Comparison of ENCODE assay signal across 9 mouse cellular contexts in genomic region chr5:136810539-136811374, GRCm38 (mm10).
DNase-seq lines count a peak whose midpoint lies in the region; ATAC-seq and TF ChIP-seq lines count a peak whose summit lies in the region.
"Had no signal": no experiment of that assay in that cellular context is flagged by ENCODE, and none has a peak within 500 bp of the region (broad histone marks: within the 10 kb centered on the region; RNA-seq: fewer than 3 reads in every experiment).

No protein-coding gene starts in this region.

- peak overlapping the region; percentile 54 for H3K9ac ChIP-seq in heart, embryonic 16.5 days (ENCODE audit: low read length)
- H3K9ac ChIP-seq in limb, embryonic 15.5 days = no peak overlapping the region
- H3K9ac ChIP-seq: midbrain, embryonic 12.5 days had no signal

- intact Hi-C loops in gastrocnemius, postnatal 14 days (cut with DNase I; ENCODE audit: low total_unique reads) = no loop called here
- intact Hi-C loops in gastrocnemius, postnatal 36 days (cut with DNase I) = no loop called here

- 40% methylated on average over 30 of the region's 30 CpGs for WGBS in heart, embryonic 16.5 days
- 20% methylated on average over 30 of the region's 30 CpGs for WGBS in limb, embryonic 15.5 days

- peaks cover 12% of the 10 kb centered on the region; the same call in 1 of the 2 replicates for H3K4me1 ChIP-seq in heart, embryonic 16.5 days (ENCODE audit: control insufficient read depth, insufficient read depth, low read length)
- H3K4me1 ChIP-seq in limb, embryonic 15.5 days = peaks cover 29% of the 10 kb centered on the region
- H3K4me1 ChIP-seq: midbrain, embryonic 12.5 days had no signal

- H3K27ac ChIP-seq in heart, embryonic 16.5 days (ENCODE audit: low read length) = peak overlapping the region; percentile 10; the same call in 1 of the 2 replicates
- peak overlapping the region; percentile 88 for H3K27ac ChIP-seq in limb, embryonic 15.5 days
- no peak overlapping the region for H3K27ac ChIP-seq in layer of hippocampus, adult 2 months
- H3K27ac ChIP-seq: midbrain, embryonic 12.5 days had no signal

- TF ChIP-seq CTCF in layer of hippocampus, adult 2 months (conservative IDR thresholded peaks at IDR 0.05) = no peak

- peaks cover 6% of the 10 kb centered on the region for H3K9me3 ChIP-seq in heart, embryonic 16.5 days (replicated peaks; ENCODE audit: control insufficient read depth, low read length)
- no peaks in the 10 kb centered on the region for H3K9me3 ChIP-seq in limb, embryonic 15.5 days

- H3K36me3 ChIP-seq in heart, embryonic 16.5 days (ENCODE audit: control insufficient read depth, insufficient read depth) = no peaks in the 10 kb centered on the region
- H3K36me3 ChIP-seq in limb, embryonic 15.5 days = peaks cover 3% of the 10 kb centered on the region; the same call in 1 of the 2 replicates
- H3K36me3 ChIP-seq: midbrain, embryonic 12.5 days had no signal

- H3K4me2 ChIP-seq in heart, embryonic 16.5 days (ENCODE audit: low read depth, low read length) = peak overlapping the region; percentile 55
- peak overlapping the region; percentile 46 for H3K4me2 ChIP-seq in limb, embryonic 15.5 days
- H3K4me2 ChIP-seq: midbrain, embryonic 12.5 days had no signal

- peak; percentile 36 for DNase-seq in gastrocnemius, postnatal 14 days
- no peak for DNase-seq in gastrocnemius, postnatal 36 days
- DNase-seq in NIH3T3 (ENCODE audit: low read depth) = peak; percentile 43
- no peak for DNase-seq in layer of hippocampus, postnatal 14 days (ENCODE audit: low spot score in 2 of 2)
- no peak for DNase-seq in layer of hippocampus, postnatal 25 days (ENCODE audit: extremely low spot score in 1 of 2, low spot score in 1 of 2)
- DNase-seq in layer of hippocampus, adult 2 months (ENCODE audit: low spot score in 2 of 2) = no peak

- peak overlapping the region; percentile 36 for H3K4me3 ChIP-seq in heart, embryonic 16.5 days (ENCODE audit: low read length)
- peak overlapping the region; percentile 23 for H3K4me3 ChIP-seq in limb, embryonic 15.5 days
- H3K4me3 ChIP-seq in layer of hippocampus, adult 2 months = no peak overlapping the region
- H3K4me3 ChIP-seq: midbrain, embryonic 12.5 days had no signal

- H3K27me3 ChIP-seq in heart, embryonic 16.5 days (ENCODE audit: control insufficient read depth, insufficient read depth, low read length) = no peaks in the 10 kb centered on the region
- no peaks in the 10 kb centered on the region for H3K27me3 ChIP-seq in limb, embryonic 15.5 days

- ATAC-seq in heart, embryonic 16.5 days (replicated peaks; ENCODE audit: extremely low read depth, insufficient read depth, low FRiP score) = no peak
- ATAC-seq in limb, embryonic 15.5 days (ENCODE audit: insufficient number of reproducible peaks, low FRiP score, low TSS enrichment, low read depth) = peak; percentile 83

Comparison
In these comparisons a context has a peak if more than half of its experiments do, and no peak if none do; other contexts are left out.
1. DNase-seq: peak in gastrocnemius, postnatal 14 days (single experiment) and NIH3T3 (single experiment); none in gastrocnemius, postnatal 36 days (0 of 2), layer of hippocampus, postnatal 14 days (0 of 2), layer of hippocampus, postnatal 25 days (0 of 2) and layer of hippocampus, adult 2 months (0 of 2).